Mouse (Mus musculus) forebrain, postnatal 0 days (tissue): ENCODE measurements around the gene Rbm38. TPM values are rescaled to one million over a fixed set of nuclear protein-coding genes. Genes with fewer than 3 reads are reported as not detected.

ENCODE experiments used
- ATAC-seq: fragments of 200-750 bp; cut with Nextera tagmentation; 2 replicates; pipeline ENCODE4 v1.8.0; 2017; ENCODE audit warnings: mild to moderate bottlenecking, moderate library complexity
- DNase-seq: peaks from one replicate; pipeline ENCODE4 v3.0.0-alpha.2; 2015
- H3K27ac ChIP-seq: fragments of 300-500 bp; sonication (generic); 2 replicates; pipeline ENCODE4 v1.5.1; 2014; ENCODE audit warnings: low read depth, mild to moderate bottlenecking, antibody characterized with exemption, low read length, moderate library complexity, mixed read lengths
- H3K27me3 ChIP-seq: fragments of 300-500 bp; sonication (generic); 2 replicates; pipeline ENCODE4 v1.6.1; 2014; ENCODE audit warnings: mild to moderate bottlenecking, low read length, mixed read lengths; ENCODE audit not compliant: insufficient read depth
- H3K36me3 ChIP-seq: fragments of 300-500 bp; sonication (generic); 2 replicates; pipeline ENCODE4 v1.6.1; 2014; ENCODE audit warnings: mild to moderate bottlenecking, moderate library complexity; ENCODE audit not compliant: insufficient read depth
- H3K4me1 ChIP-seq: fragments of 300-500 bp; sonication (generic); 2 replicates; pipeline ENCODE4 v1.6.1; 2014; ENCODE audit warnings: antibody characterized with exemption; ENCODE audit not compliant: insufficient read depth
- H3K4me2 ChIP-seq: fragments of 300-500 bp; sonication (generic); 2 replicates; pipeline ENCODE4 v1.6.1; 2014; ENCODE audit warnings: low read depth, mild to moderate bottlenecking, moderate library complexity
- H3K4me3 ChIP-seq: fragments of 300-500 bp; sonication (generic); 2 replicates; pipeline ENCODE4 v1.5.1; 2014; ENCODE audit warnings: low read depth, low read length, mixed read lengths
- H3K9ac ChIP-seq: fragments of 300-500 bp; sonication (generic); 2 replicates; pipeline ENCODE4 v1.6.1; 2014; ENCODE audit warnings: mild to moderate bottlenecking
- H3K9me3 ChIP-seq: fragments of 300-500 bp; sonication (generic); 2 replicates; pipeline ENCODE4 v1.6.1; 2016; ENCODE audit warnings: low read length
- CTCF ChIP-seq: sonication (generic); IDR thresholded peaks from 2 replicates; pipeline ENCODE4 v1.5.1; 2016; ENCODE audit warnings: antibody characterized with exemption, control low read depth, low read depth
- WGBS: fragments of 180-500 bp; shearing (Covaris S2); extraction: QIAGEN DNeasy Blood & Tissue Kit; methylation state at CpG from one replicate; pipeline ENCODE4 v1.1.7; 2014; 5-methylcytosine and 5-hydroxymethylcytosine counted together
- polyA plus RNA-seq: library from polyadenylated mRNA; unstranded; fragments of >200 nt; fragmentation: Nextera tagmentation; extraction: Ambion mirVana; gene quantifications from 2 replicates; pipeline ENCODE4 v1.2.1, GENCODE M21; 2015
- total RNA-seq: library from RNA; depleted of rRNA; stranded (reverse); fragments of >200 nt; gene quantifications from 2 replicates; pipeline ENCODE4 v1.2.3, GENCODE M21; 2014

The Rbm38 gene
- total and polyA plus RNA-seq, 2 experiments from 2014 or later, result 6.6 to 11.0 TPM

DNA sequence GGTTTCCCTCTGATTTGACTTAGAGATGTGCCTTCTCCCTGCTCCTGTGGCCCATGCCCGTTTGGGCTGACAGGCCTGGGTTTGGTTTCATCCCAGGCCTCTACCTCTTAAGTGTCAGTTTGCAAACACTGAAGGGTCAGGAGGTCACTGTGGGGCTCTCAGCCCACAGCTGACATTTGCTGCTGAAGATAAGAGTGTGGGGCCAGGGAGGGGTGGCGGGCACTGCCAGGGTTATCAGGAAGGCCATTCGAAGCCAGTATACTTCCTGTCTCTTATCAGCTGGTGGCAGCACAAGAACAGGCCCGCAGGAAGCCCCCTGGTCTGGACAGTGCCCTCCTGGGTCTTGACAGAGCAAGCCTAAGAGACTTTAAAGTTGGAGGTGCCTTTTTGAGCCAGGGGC, 14.7 kb downstream of the Rbm38 start:
- Histone ChIP-seq H3K9me3 (no peaks in the 10 kb centered on the region), H3K4me2 (no peak overlapping the region), H3K4me1 (no peaks in the 10 kb centered on the region), H3K9ac (no peak overlapping the region), H3K27ac (no peak overlapping the region), H3K27me3 (no peaks in the 10 kb centered on the region), H3K36me3 (peaks cover 36% of the 10 kb centered on the region), H3K4me3 (no peak overlapping the region)
- DNase-seq, result no peak
- TF ChIP-seq CTCF, result no peak
- 82% methylated on average over 4 of the region's 4 CpGs for whole genome bisulfite sequencing
- ATAC-seq, result no peak

GRCm38 (mm10) chr2:173035653-173036052, 15.4 kb downstream of the Rbm38 start:
- no peak overlapping the region for H3K4me3 ChIP-seq
- ATAC-seq (no peak), DNase-seq (no peak)
- no peak overlapping the region for H3K9ac ChIP-seq
- no peak for TF ChIP-seq CTCF
- peaks cover 31% of the 10 kb centered on the region for H3K36me3 ChIP-seq
- H3K9me3 ChIP-seq, result no peaks in the 10 kb centered on the region
- H3K4me2 ChIP-seq, result no peak overlapping the region
- H3K4me1 ChIP-seq, result no peaks in the 10 kb centered on the region
- H3K27ac ChIP-seq, result no peak overlapping the region
- 87% methylated on average over 5 of the region's 5 CpGs for WGBS
- H3K27me3 ChIP-seq, result no peaks in the 10 kb centered on the region

DNA sequence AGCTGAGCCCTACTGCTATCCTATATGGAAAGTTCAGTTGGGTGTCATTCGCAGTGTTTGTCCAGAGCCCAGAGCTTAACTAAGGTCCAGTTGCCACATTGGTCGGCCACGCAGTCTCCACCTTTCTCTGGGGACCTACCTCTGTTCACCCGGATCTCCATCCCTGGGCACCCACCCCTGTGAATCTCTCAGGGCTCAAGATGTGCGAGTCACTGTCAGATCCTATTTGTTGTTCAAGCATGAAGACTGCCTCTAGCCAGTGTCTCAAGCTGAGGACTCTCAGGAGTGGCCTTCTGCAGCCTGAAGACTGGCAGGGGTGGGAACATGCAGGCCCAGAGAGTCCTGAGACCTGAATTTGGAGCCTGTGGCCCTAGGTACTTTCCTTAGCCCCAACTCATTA, 15.8 kb downstream of the Rbm38 start:
- TF ChIP-seq CTCF, result no peak
- no peaks in the 10 kb centered on the region for H3K9me3 ChIP-seq
- ATAC-seq, result no peak
- H3K27me3 ChIP-seq, result no peaks in the 10 kb centered on the region
- no peaks in the 10 kb centered on the region for H3K4me1 ChIP-seq
- 94% methylated on average over 5 of the region's 5 CpGs for WGBS
- H3K36me3 ChIP-seq, result peaks cover 30% of the 10 kb centered on the region
- H3K27ac ChIP-seq, result no peak overlapping the region
- no peak for DNase-seq
- no peak overlapping the region for H3K4me2 ChIP-seq
- H3K9ac ChIP-seq, result no peak overlapping the region
- H3K4me3 ChIP-seq, result no peak overlapping the region

GRCm38 (mm10) chr2:173036611-173037010, 16.3 kb downstream of the Rbm38 start:
- no peak overlapping the region for H3K9ac ChIP-seq
- no peak overlapping the region for H3K27ac ChIP-seq
- DNase-seq (no peak), ATAC-seq (no peak)
- no peak overlapping the region for H3K4me3 ChIP-seq
- no peaks in the 10 kb centered on the region for H3K27me3 ChIP-seq
- TF ChIP-seq CTCF, result no peak
- WGBS, result 77% methylated on average over 4 of the region's 4 CpGs
- H3K4me1 ChIP-seq, result no peaks in the 10 kb centered on the region
- H3K9me3 ChIP-seq, result no peaks in the 10 kb centered on the region
- H3K4me2 ChIP-seq, result no peak overlapping the region
- H3K36me3 ChIP-seq, result peaks cover 25% of the 10 kb centered on the region

GRCm38 (mm10) chr2:173037347-173037746, 17.0 kb downstream of the Rbm38 start:
- no peaks in the 10 kb centered on the region for H3K4me1 ChIP-seq
- no peaks in the 10 kb centered on the region for H3K9me3 ChIP-seq
- no peak overlapping the region for H3K4me3 ChIP-seq
- ATAC-seq (no peak), DNase-seq (no peak)
- H3K27ac ChIP-seq, result no peak overlapping the region
- H3K27me3 ChIP-seq, result no peaks in the 10 kb centered on the region
- no peak for TF ChIP-seq CTCF
- no peak overlapping the region for H3K9ac ChIP-seq
- peaks cover 20% of the 10 kb centered on the region for H3K36me3 ChIP-seq
- 85% methylated on average over 5 of the region's 5 CpGs for whole genome bisulfite sequencing
- no peak overlapping the region for H3K4me2 ChIP-seq

DNA sequence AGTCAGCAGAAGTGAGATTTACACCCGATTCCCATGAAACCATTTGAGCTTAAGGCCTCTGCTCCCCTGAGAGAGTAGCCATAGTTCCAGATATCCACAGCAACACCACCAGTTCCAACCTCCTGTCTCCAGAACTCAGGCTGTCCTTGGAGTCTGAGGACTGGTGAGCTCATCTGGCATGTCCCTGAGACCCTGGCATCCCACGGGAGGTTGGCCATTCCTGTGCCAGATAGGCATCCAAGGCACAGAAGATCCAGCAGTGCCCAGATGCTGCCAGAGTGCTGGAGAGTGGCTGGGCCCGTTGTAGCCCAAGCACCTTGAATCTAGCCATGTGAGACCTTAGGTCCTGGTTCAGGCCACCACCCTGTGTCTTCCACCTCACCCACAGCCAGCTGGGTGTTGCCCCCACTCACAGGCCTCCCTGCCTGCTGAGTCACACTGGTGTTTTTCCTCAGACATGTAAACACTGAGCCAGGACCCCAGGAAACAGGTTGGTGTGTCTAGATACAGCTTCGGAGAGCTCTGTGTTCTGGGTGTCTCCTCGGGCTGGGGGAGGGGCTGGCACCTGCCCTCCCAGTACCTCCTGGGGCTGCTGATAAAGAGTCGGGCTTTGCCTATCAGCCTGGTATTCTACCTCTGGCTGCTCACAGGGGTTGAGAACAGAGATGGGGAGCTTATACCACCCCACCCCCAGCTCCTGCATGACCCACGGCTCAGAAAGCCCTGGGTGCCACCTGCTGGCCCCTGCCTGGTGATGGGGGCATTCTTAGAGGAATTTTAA, 17.7 kb downstream of the Rbm38 start:
- H3K4me3 ChIP-seq, result no peak overlapping the region
- ATAC-seq, result no peak
- 78% methylated on average over 7 of the region's 7 CpGs for WGBS

DNA sequence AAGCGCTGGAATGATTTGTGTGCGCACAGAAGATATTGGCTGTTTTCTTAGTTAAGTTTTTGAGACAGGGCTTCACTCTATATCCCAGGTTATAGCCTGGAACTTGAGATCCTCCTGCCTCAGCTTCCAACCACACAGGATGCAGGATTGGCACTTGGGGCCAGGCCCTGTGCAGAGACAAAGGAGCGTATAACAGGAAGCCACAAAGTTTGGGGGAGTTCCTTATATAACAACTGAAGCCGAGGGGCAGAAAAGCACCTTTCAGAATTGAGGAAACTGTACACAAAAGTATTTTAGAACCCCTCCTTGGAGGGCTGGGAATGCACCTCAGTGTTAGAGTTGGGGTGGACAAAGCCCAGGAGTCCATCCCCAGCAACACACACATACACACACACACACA, 18.7 kb downstream of the Rbm38 start:
- Histone ChIP-seq H3K4me2 (no peak overlapping the region), H3K4me3 (no peak overlapping the region), H3K36me3 (peaks cover 10% of the 10 kb centered on the region), H3K27me3 (no peaks in the 10 kb centered on the region), H3K27ac (no peak overlapping the region), H3K9me3 (no peaks in the 10 kb centered on the region), H3K4me1 (no peaks in the 10 kb centered on the region), H3K9ac (no peak overlapping the region)
- no peak for TF ChIP-seq CTCF
- 94% methylated on average over 4 of the region's 4 CpGs for WGBS
- DNase-seq (no peak), ATAC-seq (no peak)

More for the DNA sequence above, 17.7 kb downstream of the Rbm38 start:
- Histone ChIP-seq H3K36me3 (peaks cover 17% of the 10 kb centered on the region), H3K27me3 (no peaks in the 10 kb centered on the region), H3K4me1 (no peaks in the 10 kb centered on the region), H3K27ac (no peak overlapping the region), H3K9me3 (no peaks in the 10 kb centered on the region), H3K4me2 (no peak overlapping the region), H3K9ac (no peak overlapping the region)
- DNase-seq, result no peak
- TF ChIP-seq CTCF, result no peak
